Mouse (Mus musculus): ENCODE measurements around the gene Smagp. TPM values are rescaled to one million over a fixed set of nuclear protein-coding genes. Genes with fewer than 3 reads are reported as not detected.

Gene Smagp
- polyA plus RNA-seq, 1 experiment from 2014 or later = 92.0 TPM

DNA sequence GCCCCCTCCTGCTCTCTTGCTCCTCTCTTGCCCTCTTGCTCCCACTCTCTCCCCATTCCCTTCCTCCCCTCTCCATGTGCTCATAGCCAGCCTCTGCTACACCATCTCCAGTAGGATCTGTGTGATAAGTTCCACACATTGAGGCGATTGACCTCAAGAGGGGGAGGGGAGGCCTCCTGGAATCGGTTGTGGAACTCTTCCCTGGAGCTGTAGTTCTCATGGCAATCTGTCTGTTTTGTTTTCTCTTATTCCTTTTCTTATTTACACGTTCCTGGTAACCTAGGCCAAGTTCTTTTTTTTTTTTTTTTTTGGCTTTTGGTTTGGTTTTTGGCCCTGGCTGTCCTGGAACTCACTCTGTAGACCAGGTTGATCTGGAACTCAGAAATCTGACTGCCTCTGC, 35.1 kb downstream of the Smagp start:
- no peak for ATAC-seq (replicated peaks; ENCODE audit: low FRiP score, low read depth)
- Histone ChIP-seq H3K9ac (ENCODE audit: low read depth, low read length) (no peak overlapping the region), H3K4me2 (ENCODE audit: low read length) (no peak overlapping the region), H3K27me3 (ENCODE audit: insufficient read depth, low read length) (no peaks in the 10 kb centered on the region), H3K27ac (peak overlapping the region; percentile 44; the same call in 1 of the 2 replicates), H3K4me3 (replicated peaks; ENCODE audit: low read depth, low read length) (no peak overlapping the region), H3K9me3 (replicated peaks; ENCODE audit: low read length) (no peaks in the 10 kb centered on the region), H3K36me3 (ENCODE audit: insufficient read depth, low read length) (no peaks in the 10 kb centered on the region), H3K4me1 (replicated peaks; ENCODE audit: insufficient read depth, low read length) (peaks cover 17% of the 10 kb centered on the region; the same call in 1 of the 2 replicates)
- DNase-seq (ENCODE audit: low spot score) = no peak
- WGBS = 38% methylated on average over 3 of the region's 3 CpGs
- no peak for TF ChIP-seq CTCF (IDR thresholded peaks at IDR 0.05; ENCODE audit: low read depth)

DNA sequence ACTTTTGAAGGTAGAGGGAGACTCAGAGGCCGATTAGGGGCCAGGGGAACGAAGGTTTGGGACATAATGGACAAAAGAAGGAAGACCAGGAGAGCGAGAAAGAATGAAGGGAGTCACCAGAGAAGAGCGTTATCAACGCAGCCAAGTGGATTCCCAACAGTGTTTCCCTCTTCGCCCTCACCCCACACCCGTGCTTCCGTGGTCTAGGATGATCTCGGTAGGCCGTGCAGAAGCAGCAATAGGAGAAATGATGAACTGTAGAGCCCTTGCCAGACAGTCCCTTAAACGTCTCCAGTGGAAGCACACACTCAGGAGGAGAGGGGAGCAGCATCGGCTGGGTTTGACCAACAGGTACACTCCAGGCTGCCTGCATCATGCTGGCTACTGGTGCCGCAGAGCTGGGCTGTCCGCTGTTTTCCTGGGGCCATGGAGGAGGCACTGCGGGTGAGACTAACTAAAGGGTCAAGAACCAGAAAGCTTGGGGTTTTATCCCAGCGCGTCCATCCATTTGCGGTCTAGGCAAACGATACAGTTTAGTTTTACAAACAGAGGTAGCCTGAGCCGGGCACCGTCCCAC, 36.0 kb downstream of the Smagp start:
- peak overlapping the region; percentile 89 for H3K4me2 ChIP-seq (ENCODE audit: low read length)
- peak overlapping the region; percentile 93 for H3K27ac ChIP-seq
- peak overlapping the region; percentile 92; the same call in 1 of the 2 replicates for H3K9ac ChIP-seq (ENCODE audit: low read depth, low read length)
- H3K4me3 ChIP-seq (replicated peaks; ENCODE audit: low read depth, low read length) = peak overlapping the region; percentile 96
- peaks cover 17% of the 10 kb centered on the region; the same call in 1 of the 2 replicates for H3K4me1 ChIP-seq (replicated peaks; ENCODE audit: insufficient read depth, low read length)
- no peaks in the 10 kb centered on the region for H3K9me3 ChIP-seq (replicated peaks; ENCODE audit: low read length)
- DNase-seq (ENCODE audit: low spot score) (no peak), ATAC-seq (replicated peaks; ENCODE audit: low FRiP score, low read depth) (no peak)
- no peaks in the 10 kb centered on the region for H3K36me3 ChIP-seq (ENCODE audit: insufficient read depth, low read length)
- WGBS = 26% methylated on average over 21 of the region's 21 CpGs
- TF ChIP-seq CTCF (IDR thresholded peaks at IDR 0.05; ENCODE audit: low read depth) = no peak
- no peaks in the 10 kb centered on the region for H3K27me3 ChIP-seq (ENCODE audit: insufficient read depth, low read length)

DNA sequence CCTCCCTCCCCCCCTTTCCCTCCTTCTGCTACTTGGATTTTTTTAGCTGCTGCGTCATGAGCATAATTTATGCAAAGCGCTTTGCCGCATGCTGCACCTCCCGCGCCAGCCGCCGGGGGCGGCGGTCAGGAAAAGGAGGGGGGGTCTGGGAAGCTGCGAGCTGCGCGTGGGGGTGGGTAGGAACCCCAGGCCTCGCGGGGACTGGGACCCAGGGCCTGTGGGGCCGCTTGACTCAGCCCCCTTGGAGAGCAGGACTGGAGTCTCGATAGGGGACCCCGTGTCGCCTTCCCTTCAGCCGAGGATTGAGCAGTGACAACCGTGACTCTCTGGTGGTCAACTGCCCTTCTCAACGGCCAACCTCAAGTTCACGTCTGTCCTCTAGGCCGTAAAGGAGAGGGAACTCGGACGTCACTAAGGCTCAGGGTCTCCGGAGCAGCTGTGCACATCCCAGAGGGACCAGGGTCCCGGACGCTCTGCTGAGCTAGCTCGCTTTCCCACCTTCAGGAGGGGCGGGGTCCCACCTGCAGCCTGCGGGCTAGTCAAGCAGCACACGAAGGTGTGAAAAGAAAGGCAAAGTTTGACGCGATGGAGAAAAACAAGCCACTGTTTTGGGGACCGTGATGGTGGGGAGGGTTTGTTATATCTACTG, 36.6 kb downstream of the Smagp start:
- peak; percentile 88 for DNase-seq (ENCODE audit: low spot score)

DNA sequence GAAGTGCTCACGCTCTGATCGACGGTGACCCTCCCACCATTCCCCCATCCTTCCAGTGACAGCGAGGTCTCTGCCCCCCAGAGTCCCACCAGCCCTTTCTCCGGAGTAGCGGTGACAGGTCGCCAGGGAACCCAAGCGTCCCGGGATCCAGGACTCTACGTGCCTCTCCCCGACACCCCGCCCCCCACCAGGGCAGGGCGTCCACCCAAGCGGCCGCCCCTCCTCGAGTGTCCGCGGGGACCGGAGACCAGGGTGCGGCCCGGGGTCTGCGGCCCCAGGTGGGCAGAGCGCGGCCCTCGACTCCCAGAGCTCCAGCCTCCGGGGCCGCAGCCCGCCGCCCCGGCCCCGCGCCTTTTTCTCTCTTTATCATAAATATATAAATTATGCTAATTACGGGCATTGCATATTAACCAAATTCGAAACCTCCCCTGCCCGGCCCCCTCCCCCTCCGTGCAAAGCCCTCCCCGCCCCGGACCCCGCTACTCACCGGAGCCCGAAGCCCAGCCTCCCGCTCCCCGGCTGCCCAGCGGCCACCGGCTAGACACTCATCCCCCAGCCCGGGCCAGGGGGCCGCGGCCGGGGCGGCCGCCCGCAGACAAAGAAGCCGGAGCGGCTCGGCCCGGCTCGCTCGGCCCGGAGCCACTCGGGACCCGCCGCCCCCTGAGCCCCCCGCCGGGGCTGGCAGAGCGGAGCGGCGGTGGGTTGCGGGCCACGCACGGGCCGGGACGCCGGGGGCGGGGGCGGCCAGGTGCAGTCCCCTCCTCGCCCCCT, 37.3 kb downstream of the Smagp start, which contains the start of gene Pou6f1:
Gene Pou6f1, minus strand, starts transcription at position 709 of the 771 bp plus-strand sequence.
- DNase-seq (ENCODE audit: low spot score) = peak; percentile 35
- H3K9ac ChIP-seq (ENCODE audit: low read depth, low read length) = peak within 1 kb of the TSS; percentile 92
- under 1% methylated on average over 75 of the region's 76 CpGs for WGBS
- no peaks in the 10 kb centered on the region for H3K36me3 ChIP-seq (ENCODE audit: insufficient read depth, low read length)
- peaks cover 14% of the 10 kb centered on the region; the same call in 1 of the 2 replicates for H3K4me1 ChIP-seq (replicated peaks; ENCODE audit: insufficient read depth, low read length)
- H3K4me2 ChIP-seq (ENCODE audit: low read length) = peak within 1 kb of the TSS; percentile 89
- peak within 1 kb of the TSS; percentile 96 for H3K4me3 ChIP-seq (replicated peaks; ENCODE audit: low read depth, low read length)
- ATAC-seq (replicated peaks; ENCODE audit: low FRiP score, low read depth) = peak; percentile 60
- peak within 1 kb of the TSS; percentile 93 for H3K27ac ChIP-seq
- no peak for TF ChIP-seq CTCF (IDR thresholded peaks at IDR 0.05; ENCODE audit: low read depth)
- H3K9me3 ChIP-seq (replicated peaks; ENCODE audit: low read length) = no peaks in the 10 kb centered on the region
- H3K27me3 ChIP-seq (ENCODE audit: insufficient read depth, low read length) = no peaks in the 10 kb centered on the region

More for the DNA sequence above, 36.6 kb downstream of the Smagp start:
- WGBS = under 1% methylated on average over 34 of the region's 35 CpGs
- Histone ChIP-seq H3K27ac (peak overlapping the region; percentile 93), H3K36me3 (ENCODE audit: insufficient read depth, low read length) (no peaks in the 10 kb centered on the region), H3K4me1 (replicated peaks; ENCODE audit: insufficient read depth, low read length) (peaks cover 17% of the 10 kb centered on the region; the same call in 1 of the 2 replicates), H3K9me3 (replicated peaks; ENCODE audit: low read length) (no peaks in the 10 kb centered on the region), H3K27me3 (ENCODE audit: insufficient read depth, low read length) (no peaks in the 10 kb centered on the region), H3K9ac (ENCODE audit: low read depth, low read length) (peak overlapping the region; percentile 92), H3K4me2 (ENCODE audit: low read length) (peak overlapping the region; percentile 89), H3K4me3 (replicated peaks; ENCODE audit: low read depth, low read length) (peak overlapping the region; percentile 96)
- ATAC-seq (replicated peaks; ENCODE audit: low FRiP score, low read depth) = peak; percentile 71
- TF ChIP-seq CTCF (IDR thresholded peaks at IDR 0.05; ENCODE audit: low read depth) = peak; percentile 60

DNA sequence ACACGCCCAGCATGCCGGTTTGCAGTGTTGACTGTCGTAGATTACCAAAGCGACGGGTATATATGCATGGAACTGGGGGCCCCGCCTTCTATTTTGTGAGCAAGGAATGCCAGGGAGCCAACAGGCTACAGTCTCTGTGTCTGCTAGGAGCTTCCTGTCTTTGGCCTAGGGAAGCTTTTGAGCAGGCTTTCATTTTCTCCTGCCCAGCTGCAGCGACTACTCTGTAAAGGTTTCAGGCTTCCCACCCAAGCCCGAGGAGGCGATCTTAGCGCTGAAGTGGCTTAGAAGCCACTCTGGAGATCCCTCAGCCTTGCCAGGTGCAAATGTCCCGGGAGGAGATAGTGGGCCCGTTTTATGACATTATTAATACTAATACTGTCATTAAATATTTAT, 37.9 kb downstream of the Smagp start:
- peak overlapping the region; percentile 89 for H3K4me2 ChIP-seq (ENCODE audit: low read length)
- H3K27ac ChIP-seq = peak overlapping the region; percentile 93
- peaks cover 14% of the 10 kb centered on the region; the same call in 1 of the 2 replicates for H3K4me1 ChIP-seq (replicated peaks; ENCODE audit: insufficient read depth, low read length)
- no peak for ATAC-seq (replicated peaks; ENCODE audit: low FRiP score, low read depth)
- no peaks in the 10 kb centered on the region for H3K27me3 ChIP-seq (ENCODE audit: insufficient read depth, low read length)
- TF ChIP-seq CTCF (IDR thresholded peaks at IDR 0.05; ENCODE audit: low read depth) = no peak
- H3K9ac ChIP-seq (ENCODE audit: low read depth, low read length) = peak overlapping the region; percentile 92
- H3K4me3 ChIP-seq (replicated peaks; ENCODE audit: low read depth, low read length) = peak overlapping the region; percentile 96
- no peaks in the 10 kb centered on the region for H3K36me3 ChIP-seq (ENCODE audit: insufficient read depth, low read length)
- peak; percentile 73 for DNase-seq (ENCODE audit: low spot score)
- no peaks in the 10 kb centered on the region for H3K9me3 ChIP-seq (replicated peaks; ENCODE audit: low read length)
- WGBS = 2% methylated on average over 12 of the region's 12 CpGs

DNA sequence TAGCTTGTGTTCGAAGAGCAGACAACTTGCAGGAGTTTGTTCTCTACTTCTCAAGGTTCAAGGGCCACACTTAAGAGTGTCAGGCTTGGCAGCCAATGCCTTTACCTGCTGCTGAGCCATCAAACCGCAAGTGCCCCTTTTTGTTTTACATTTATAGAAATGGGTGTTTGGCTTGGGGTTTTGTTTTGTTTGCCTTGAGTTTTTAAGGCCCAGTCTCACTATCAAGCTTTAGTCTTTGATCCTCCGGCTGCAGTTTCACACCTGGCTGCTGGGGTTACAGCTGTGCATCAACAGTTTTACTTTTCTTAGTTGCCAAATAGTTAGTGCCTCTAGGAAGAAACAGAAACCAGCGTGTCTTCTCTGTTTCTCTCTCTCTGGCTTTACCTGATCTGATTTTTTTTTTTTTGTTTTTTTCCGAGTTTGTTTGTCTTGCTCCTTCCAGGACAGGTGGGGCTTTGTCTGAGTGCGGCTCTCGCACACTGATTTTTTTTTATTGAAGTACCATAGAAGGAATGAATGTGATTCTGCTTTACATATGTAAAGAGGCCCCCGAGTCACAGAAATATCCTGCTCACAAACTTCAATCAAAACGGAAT, 38.4 kb downstream of the Smagp start:
- Histone ChIP-seq H3K36me3 (ENCODE audit: insufficient read depth, low read length) (no peaks in the 10 kb centered on the region), H3K4me2 (ENCODE audit: low read length) (peak overlapping the region; percentile 89), H3K4me3 (replicated peaks; ENCODE audit: low read depth, low read length) (peak overlapping the region; percentile 96), H3K4me1 (replicated peaks; ENCODE audit: insufficient read depth, low read length) (peaks cover 14% of the 10 kb centered on the region; the same call in 1 of the 2 replicates), H3K9ac (ENCODE audit: low read depth, low read length) (peak overlapping the region; percentile 92; the same call in 1 of the 2 replicates), H3K27ac (peak overlapping the region; percentile 93), H3K9me3 (replicated peaks; ENCODE audit: low read length) (no peaks in the 10 kb centered on the region), H3K27me3 (ENCODE audit: insufficient read depth, low read length) (no peaks in the 10 kb centered on the region)
- ATAC-seq (replicated peaks; ENCODE audit: low FRiP score, low read depth) = no peak
- WGBS = 22% methylated on average over 9 of the region's 9 CpGs
- TF ChIP-seq CTCF (IDR thresholded peaks at IDR 0.05; ENCODE audit: low read depth) = no peak
- DNase-seq (ENCODE audit: low spot score) = no peak

All from kidney, postnatal 0 days (tissue).